Mouse (Mus musculus) kidney, adult 2 months (tissue): ENCODE results near the gene Trove2. TPM values are rescaled to one million over a fixed set of nuclear protein-coding genes. Genes with fewer than 3 reads are reported as not detected.
A peak's percentile ranks its signal among the peaks of the same experiment; 100 is the strongest.

Experiments
- DNase-seq: peaks from one replicate; pipeline ENCODE4 v3.0.0; 2021
- H3K27ac ChIP-seq: fragments of 200-500 bp; 2 replicates; pipeline ENCODE4 v1.5.1; 2012; ENCODE audit warnings: low read depth, low read length, control low read depth, inconsistent platforms; ENCODE audit not compliant: insufficient read depth
- H3K27me3 ChIP-seq: fragments of 200-500 bp; replicated peaks from 2 replicates; pipeline ENCODE4 v1.6.1; 2012; ENCODE audit warnings: mild to moderate bottlenecking, moderate library complexity, low read length, inconsistent platforms; ENCODE audit not compliant: control insufficient read depth, insufficient read depth
- H3K36me3 ChIP-seq: fragments of 200-500 bp; 2 replicates; pipeline ENCODE4 v1.6.1; 2012; ENCODE audit warnings: mild to moderate bottlenecking, moderate library complexity, low read length, inconsistent platforms; ENCODE audit not compliant: control insufficient read depth, insufficient read depth
- H3K4me1 ChIP-seq: fragments of 200-500 bp; 2 replicates; pipeline ENCODE4 v1.6.1; 2011; ENCODE audit warnings: low read length; ENCODE audit not compliant: control insufficient read depth, insufficient read depth
- H3K4me3 ChIP-seq: fragments of 200-500 bp; 2 replicates; pipeline ENCODE4 v1.5.1; 2011; ENCODE audit warnings: mild to moderate bottlenecking, low read depth, low read length, control low read depth; ENCODE audit not compliant: insufficient read depth
- CTCF ChIP-seq: fragments of 200-500 bp; conservative IDR thresholded peaks from 2 replicates; pipeline ENCODE4 v1.5.1; 2011; ENCODE audit warnings: low read depth, mild to moderate bottlenecking, control low read depth, low read length, moderate library complexity, mixed read lengths; ENCODE audit not compliant: insufficient read depth, insufficient read length
- POLR2A ChIP-seq: fragments of 200-500 bp; IDR thresholded peaks from one replicate; pipeline ENCODE4 v1.6.1; 2011; ENCODE audit warnings: low read depth, low read length, control low read depth
- WGBS: fragments of 180-500 bp; shearing (Covaris S2); methylation state at CpG from one replicate; pipeline ENCODE4 v1.1.7; 2018; 5-methylcytosine and 5-hydroxymethylcytosine counted together
- polyA plus RNA-seq: library from polyadenylated mRNA; depleted of rRNA; stranded (reverse); fragments of >200 nt; gene quantifications from 2 replicates; pipeline ENCODE4 v1.2.3, GENCODE M21; 2012

The Trove2 gene
- polyA plus RNA-seq, 1 experiment, result 2.8 TPM

DNA sequence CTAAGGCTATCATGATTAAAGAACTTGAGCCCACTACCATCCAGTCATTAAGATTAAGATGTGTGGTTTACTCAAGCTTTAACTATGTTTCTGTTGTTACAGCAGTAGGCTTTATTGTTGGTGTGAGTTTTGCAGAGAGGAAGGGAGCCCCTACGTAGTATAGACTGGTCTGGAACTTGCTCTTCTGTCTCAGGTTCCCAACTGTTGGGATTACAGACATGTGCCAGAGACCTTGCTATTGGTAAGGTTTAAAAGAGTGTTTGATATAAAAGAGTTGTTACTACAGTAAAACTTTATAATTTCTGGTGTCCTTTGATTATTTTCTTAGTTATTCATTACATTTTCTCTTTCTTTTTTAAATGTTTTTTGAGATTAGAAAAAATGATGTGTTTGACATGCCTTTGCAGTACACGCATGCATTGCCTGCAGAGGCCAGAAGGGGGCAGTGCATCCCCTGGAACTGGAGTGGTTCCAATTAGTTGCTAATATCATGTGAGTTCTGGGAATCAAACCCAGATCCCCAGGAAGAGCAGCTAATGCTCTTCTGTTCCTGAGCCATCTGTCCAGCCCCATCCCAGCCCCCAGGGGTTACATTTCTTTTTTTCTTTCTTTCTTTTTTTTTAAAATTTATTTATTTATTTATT is 11.8 kb upstream of the Trove2 start:
- WGBS, result 95% methylated on average over 2 of the region's 2 CpGs
- Histone ChIP-seq H3K4me1 (no peaks in the 10 kb centered on the region), H3K27me3 (no peaks in the 10 kb centered on the region), H3K36me3 (no peaks in the 10 kb centered on the region; the same call in 1 of the 2 replicates), H3K4me3 (no peak overlapping the region), H3K27ac (no peak overlapping the region)
- TF ChIP-seq POLR2A, result no peak
- TF ChIP-seq CTCF, result peak; percentile 78
- peak; percentile 40 for DNase-seq

DNA sequence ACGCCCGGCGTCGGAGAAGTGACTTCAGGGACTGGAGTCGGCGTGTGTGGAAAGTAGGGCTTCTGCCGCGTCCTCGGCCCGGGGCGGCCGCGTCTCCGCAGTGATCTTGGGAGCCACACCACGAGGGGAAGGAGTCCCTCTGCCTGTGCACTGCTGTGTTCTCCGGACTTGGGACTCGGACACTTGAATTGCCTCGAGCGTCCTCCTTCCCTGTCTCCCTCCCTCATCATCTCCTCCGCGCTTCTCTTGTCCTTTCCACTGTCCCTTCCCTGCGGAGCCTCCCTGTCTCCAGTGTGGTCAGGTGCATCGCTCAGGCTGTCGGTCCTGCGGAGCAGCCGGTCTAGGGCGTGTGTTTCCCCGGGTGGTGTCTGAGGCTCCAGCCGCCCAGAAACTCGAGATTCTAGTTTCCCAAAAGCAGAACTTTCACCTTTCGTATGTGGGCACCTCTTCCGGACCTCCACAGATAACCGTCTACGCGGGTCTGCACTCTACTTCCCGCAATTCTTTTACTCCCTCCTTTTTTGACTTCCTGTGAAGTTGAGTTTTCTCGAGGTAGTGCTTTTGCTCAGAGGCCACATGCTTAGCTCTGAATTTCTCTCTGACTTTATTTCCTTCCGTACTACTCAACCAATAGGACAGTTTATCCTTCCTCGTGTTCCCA is 820 bp upstream of the Trove2 start:
- peak overlapping the region; percentile 74 for H3K4me3 ChIP-seq
- no peak for TF ChIP-seq CTCF
- TF ChIP-seq POLR2A, result no peak
- H3K27ac ChIP-seq, result no peak overlapping the region
- no peaks in the 10 kb centered on the region for H3K27me3 ChIP-seq
- whole genome bisulfite sequencing, result under 1% methylated on average over 39 of the region's 39 CpGs
- DNase-seq, result no peak
- H3K4me1 ChIP-seq, result no peaks in the 10 kb centered on the region
- no peaks in the 10 kb centered on the region for H3K36me3 ChIP-seq

DNA sequence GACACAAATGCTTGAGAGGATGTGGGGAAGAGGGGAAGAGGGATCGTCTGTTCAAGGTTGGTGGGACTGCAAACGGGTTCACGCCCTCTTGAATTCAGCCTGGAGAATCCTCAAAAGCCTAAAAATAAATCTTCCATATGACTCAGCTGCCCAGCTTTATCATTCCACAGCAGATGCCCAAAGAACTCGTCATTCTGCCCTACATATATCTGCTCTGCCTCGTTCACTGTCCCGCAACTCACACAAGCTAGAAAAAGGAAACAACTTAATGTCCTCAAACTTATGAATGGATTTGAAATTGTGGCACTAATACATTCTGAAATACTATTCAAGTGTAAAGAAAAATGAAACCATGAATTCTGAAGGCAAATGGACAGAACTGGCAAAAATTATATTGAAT is 3.0 kb downstream of the Trove2 start:
- TF ChIP-seq CTCF, result no peak
- TF ChIP-seq POLR2A, result no peak
- no peak for DNase-seq
- no peaks in the 10 kb centered on the region; the same call in none of the 2 replicates for H3K36me3 ChIP-seq
- WGBS, result 84% methylated on average over 6 of the region's 6 CpGs
- no peaks in the 10 kb centered on the region for H3K4me1 ChIP-seq
- no peak overlapping the region for H3K4me3 ChIP-seq
- H3K27me3 ChIP-seq, result no peaks in the 10 kb centered on the region
- H3K27ac ChIP-seq, result no peak overlapping the region

DNA sequence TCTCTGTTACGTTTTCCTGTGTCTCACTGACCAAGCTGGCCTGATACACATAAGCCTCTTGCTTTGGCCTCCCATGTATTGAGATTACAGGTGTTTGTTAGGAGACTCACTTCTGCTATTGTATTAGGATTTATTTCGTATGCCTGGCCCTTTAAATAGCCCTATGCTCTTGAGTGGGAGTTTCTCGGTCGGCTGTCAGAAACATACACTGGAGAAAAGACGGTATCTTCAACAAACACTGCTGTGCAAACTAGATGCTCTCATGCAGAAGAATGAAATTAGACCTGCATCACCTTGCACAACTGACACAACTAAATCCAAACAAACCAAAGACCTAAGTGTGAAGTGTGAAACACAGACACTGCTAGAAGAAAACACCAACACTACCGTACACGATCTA is 3.8 kb downstream of the Trove2 start:
- Histone ChIP-seq H3K27me3 (no peaks in the 10 kb centered on the region), H3K36me3 (no peaks in the 10 kb centered on the region; the same call in none of the 2 replicates), H3K27ac (no peak overlapping the region), H3K4me1 (no peaks in the 10 kb centered on the region), H3K4me3 (no peak overlapping the region)
- no peak for TF ChIP-seq CTCF
- TF ChIP-seq POLR2A, result no peak
- no peak for DNase-seq
- 73% methylated on average over 7 of the region's 7 CpGs for WGBS

DNA sequence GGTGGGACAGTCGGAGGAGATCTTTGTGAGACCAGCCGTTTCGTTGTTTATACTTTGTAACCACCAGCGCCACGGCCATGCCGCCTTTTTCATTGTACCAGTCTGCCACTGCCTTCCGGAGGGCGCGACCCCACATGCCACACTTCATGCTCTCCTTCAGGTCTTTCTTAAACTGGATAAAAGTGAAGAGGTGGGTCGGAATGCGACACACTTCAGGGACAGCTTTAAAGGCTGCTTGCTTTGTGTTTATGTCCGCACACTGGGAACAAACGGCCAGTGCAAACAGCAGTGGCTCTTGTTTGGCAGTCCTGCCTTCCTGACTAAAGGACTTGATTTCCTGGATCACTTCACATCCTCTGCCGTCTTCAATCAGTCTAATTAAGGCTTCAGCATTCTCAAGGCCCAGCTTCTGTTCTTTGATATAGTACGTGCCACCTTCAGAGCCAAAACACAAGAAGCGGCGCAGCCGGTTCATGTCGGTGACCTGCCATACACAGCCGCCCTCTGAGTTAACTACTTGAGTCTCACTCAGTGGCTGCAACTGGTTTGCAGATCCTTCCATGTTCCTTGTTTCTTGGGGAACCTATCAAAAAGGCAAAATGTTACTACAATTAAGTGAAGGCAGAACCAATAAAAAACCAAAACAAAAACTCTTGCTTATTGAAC is 6.3 kb downstream of the Trove2 start:
- Histone ChIP-seq H3K4me1 (no peaks in the 10 kb centered on the region), H3K4me3 (no peak overlapping the region), H3K27ac (no peak overlapping the region), H3K36me3 (no peaks in the 10 kb centered on the region; the same call in none of the 2 replicates), H3K27me3 (no peaks in the 10 kb centered on the region)
- no peak for TF ChIP-seq CTCF
- TF ChIP-seq POLR2A, result no peak
- 43% methylated on average over 20 of the region's 20 CpGs for WGBS
- DNase-seq, result peak; percentile 29

DNA sequence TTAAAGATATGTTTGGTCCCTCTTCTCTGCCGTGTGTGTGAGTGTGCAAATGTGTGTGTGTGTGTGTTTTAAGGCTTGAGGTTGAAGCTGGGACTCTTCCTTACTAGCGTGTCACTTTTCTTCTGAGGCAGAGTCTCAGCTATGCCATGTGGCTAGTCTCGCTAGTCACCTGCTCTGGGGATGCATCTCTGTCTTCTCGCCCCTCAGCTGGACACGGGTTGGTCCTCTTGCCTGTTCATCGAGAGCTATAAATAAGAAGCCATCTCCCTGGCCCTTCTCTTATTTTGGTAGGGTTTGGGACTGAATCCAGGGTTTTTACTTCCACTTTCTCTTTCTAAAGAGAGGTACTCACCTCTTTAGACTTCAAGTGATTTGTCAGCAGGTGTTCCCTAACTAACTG is 10.6 kb downstream of the Trove2 start:
- no peaks in the 10 kb centered on the region for H3K27me3 ChIP-seq
- 88% methylated on average over 6 of the region's 6 CpGs for WGBS

DNA sequence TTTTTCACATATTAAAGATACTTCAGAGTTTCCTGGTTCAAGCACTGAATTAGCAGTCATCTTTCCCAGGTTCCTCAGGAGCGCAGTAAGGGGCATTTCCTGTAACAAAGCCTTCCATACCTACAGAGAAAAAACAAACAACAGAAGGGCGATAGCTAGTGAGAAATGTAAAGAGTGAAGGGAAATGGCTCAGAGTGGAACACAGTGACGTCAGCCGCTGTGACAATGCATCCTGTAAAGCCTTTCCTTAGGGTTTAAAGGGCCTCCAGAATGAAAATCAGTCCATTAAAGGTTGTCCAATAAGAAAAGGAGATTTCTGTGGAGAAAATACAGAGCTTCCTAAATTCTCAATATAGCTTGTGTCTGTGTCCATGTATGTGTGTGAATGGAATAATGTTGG is 11.1 kb downstream of the Trove2 start:
- H3K36me3 ChIP-seq, result peaks cover 3% of the 10 kb centered on the region
- H3K27ac ChIP-seq, result no peak overlapping the region
- no peak overlapping the region for H3K4me3 ChIP-seq
- 91% methylated on average over 4 of the region's 4 CpGs for WGBS
- H3K4me1 ChIP-seq, result no peaks in the 10 kb centered on the region
- no peaks in the 10 kb centered on the region for H3K27me3 ChIP-seq
- no peak for DNase-seq
- TF ChIP-seq POLR2A (no peak), CTCF (no peak)

More for the DNA sequence above, 10.6 kb downstream of the Trove2 start:
- Histone ChIP-seq H3K4me3 (no peak overlapping the region), H3K4me1 (no peaks in the 10 kb centered on the region), H3K27ac (no peak overlapping the region), H3K36me3 (peaks cover 3% of the 10 kb centered on the region)
- no peak for TF ChIP-seq POLR2A
- no peak for TF ChIP-seq CTCF
- DNase-seq, result no peak
